Mouse (Mus musculus) erythroblast, embryonic 14.5 days (primary cell): ENCODE measurements around the gene Ppp1r26.

Experiments
- GATA1 ChIP-seq: IDR thresholded peaks from 2 replicates; pipeline ENCODE4 v1.6.1; 2012; ENCODE audit warnings: low read length, inconsistent platforms, mixed read lengths
- TAL1 ChIP-seq: IDR thresholded peaks from 3 replicates; pipeline ENCODE4 v1.6.1; 2012; ENCODE audit warnings: low read length, inconsistent platforms, mixed read lengths

GRCm38 (mm10) chr2:28464919-28465318 is 18.3 kb downstream of the Ppp1r26 start:
- TF ChIP-seq GATA1 (no peak), TAL1 (no peak)
